Mouse (Mus musculus) limb, embryonic 14.5 days (tissue): ENCODE measurements around the gene Mylk. TPM values are rescaled to one million over a fixed set of nuclear protein-coding genes. Genes with fewer than 3 reads are reported as not detected.

Experiments
- ATAC-seq: fragments of 200-750 bp; cut with Nextera tagmentation; 2 replicates; pipeline ENCODE4 v1.8.0; 2017; ENCODE audit warnings: low read depth, moderate number of reproducible peaks, moderate TSS enrichment; ENCODE audit not compliant: low FRiP score
- DNase-seq: peaks from one replicate; pipeline ENCODE4 v3.0.0-alpha.2; 2015; ENCODE audit warnings: low spot score
- H3K27ac ChIP-seq: fragments of 300-500 bp; sonication (generic); replicated peaks from 2 replicates; pipeline ENCODE4 v1.5.1; 2014; ENCODE audit warnings: low read depth, mild to moderate bottlenecking, low read length, moderate library complexity, mixed read lengths
- H3K27me3 ChIP-seq: fragments of 300-500 bp; sonication (generic); 2 replicates; pipeline ENCODE4 v1.6.1; 2014; ENCODE audit warnings: low read length, mixed read lengths; ENCODE audit not compliant: control insufficient read depth, insufficient read depth
- H3K36me3 ChIP-seq: fragments of 300-500 bp; sonication (generic); 2 replicates; pipeline ENCODE4 v1.6.1; 2014; ENCODE audit warnings: mild to moderate bottlenecking, low read length, moderate library complexity, mixed read lengths; ENCODE audit not compliant: control insufficient read depth, insufficient read depth
- H3K4me1 ChIP-seq: fragments of 300-500 bp; sonication (generic); 2 replicates; pipeline ENCODE4 v1.6.1; 2014; ENCODE audit warnings: antibody characterized with exemption, low read length, mixed read lengths; ENCODE audit not compliant: control insufficient read depth, insufficient read depth
- H3K4me2 ChIP-seq: fragments of 300-500 bp; sonication (generic); replicated peaks from 2 replicates; pipeline ENCODE4 v1.6.1; 2014; ENCODE audit warnings: low read depth, mild to moderate bottlenecking, low read length, moderate library complexity; ENCODE audit not compliant: severe bottlenecking
- H3K4me3 ChIP-seq: fragments of 300-500 bp; sonication (generic); replicated peaks from 2 replicates; pipeline ENCODE4 v1.5.1; 2014; ENCODE audit warnings: low read length
- H3K9ac ChIP-seq: fragments of 300-500 bp; sonication (generic); 2 replicates; pipeline ENCODE4 v1.6.1; 2014; ENCODE audit warnings: mild to moderate bottlenecking, low read depth, low read length, moderate library complexity; ENCODE audit not compliant: severe bottlenecking
- H3K9me3 ChIP-seq: fragments of 300-500 bp; sonication (generic); 2 replicates; pipeline ENCODE4 v1.6.1; 2016; ENCODE audit warnings: low read length; ENCODE audit not compliant: control insufficient read depth
- POLR2A ChIP-seq: fragments of 200-500 bp; IDR thresholded peaks from 2 replicates; pipeline ENCODE4 v1.8.0; 2012; ENCODE audit warnings: inconsistent platforms, mild to moderate bottlenecking, moderate library complexity, borderline replicate concordance; ENCODE audit not compliant: insufficient read depth, insufficient read length; ENCODE audit errors: extremely low read depth
- WGBS: fragments of 180-500 bp; shearing (Covaris S2); extraction: QIAGEN DNeasy Blood & Tissue Kit; methylation state at CpG from one replicate; pipeline ENCODE4 v1.1.7; 2014; 5-methylcytosine and 5-hydroxymethylcytosine counted together
- polyA plus RNA-seq, 2 experiments: library from polyadenylated mRNA; depleted of rRNA in 1 of 2; stranded (reverse) in 1 of 2; unstranded in 1 of 2; fragments of >200 nt; fragmentation: Nextera tagmentation in 1 of 2; extraction: Ambion mirVana in 1 of 2; gene quantifications; 2 replicates each; pipeline versions ENCODE4 v1.2.1 to v1.2.3; 2012 to 2014

Gene Mylk
- polyA plus RNA-seq, 2 experiments, result 14.9 to 17.0 TPM

DNA sequence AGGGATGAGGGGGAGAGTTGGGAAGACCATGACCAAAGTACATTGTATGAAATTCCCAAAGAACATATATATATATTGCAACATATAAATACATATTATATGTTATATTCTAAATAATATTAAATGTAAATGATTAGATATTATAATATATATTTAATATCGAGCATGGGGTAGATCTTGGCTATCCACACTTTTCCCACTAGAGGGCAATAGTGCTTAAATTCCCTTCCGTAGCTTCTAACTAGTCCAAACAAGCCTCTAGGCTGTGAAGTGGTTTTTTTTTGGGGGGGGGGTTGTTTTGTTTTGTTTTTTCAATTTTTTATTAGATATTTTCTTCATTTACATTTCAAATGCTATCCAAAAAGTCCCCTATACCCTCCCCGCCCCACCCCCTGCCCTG is 152.0 kb downstream of the Mylk start:
- no peak for ATAC-seq
- H3K4me2 ChIP-seq, result no peak overlapping the region
- peaks cover 23% of the 10 kb centered on the region for H3K4me1 ChIP-seq
- no peak overlapping the region for H3K4me3 ChIP-seq
- DNase-seq, result peak; percentile 38
- H3K9ac ChIP-seq, result no peak overlapping the region
- TF ChIP-seq POLR2A, result no peak
- H3K27me3 ChIP-seq, result no peaks in the 10 kb centered on the region
- H3K9me3 ChIP-seq, result no peaks in the 10 kb centered on the region
- WGBS, result 69% methylated on average over 3 of the region's 3 CpGs
- no peak overlapping the region for H3K27ac ChIP-seq
- H3K36me3 ChIP-seq, result no peaks in the 10 kb centered on the region

DNA sequence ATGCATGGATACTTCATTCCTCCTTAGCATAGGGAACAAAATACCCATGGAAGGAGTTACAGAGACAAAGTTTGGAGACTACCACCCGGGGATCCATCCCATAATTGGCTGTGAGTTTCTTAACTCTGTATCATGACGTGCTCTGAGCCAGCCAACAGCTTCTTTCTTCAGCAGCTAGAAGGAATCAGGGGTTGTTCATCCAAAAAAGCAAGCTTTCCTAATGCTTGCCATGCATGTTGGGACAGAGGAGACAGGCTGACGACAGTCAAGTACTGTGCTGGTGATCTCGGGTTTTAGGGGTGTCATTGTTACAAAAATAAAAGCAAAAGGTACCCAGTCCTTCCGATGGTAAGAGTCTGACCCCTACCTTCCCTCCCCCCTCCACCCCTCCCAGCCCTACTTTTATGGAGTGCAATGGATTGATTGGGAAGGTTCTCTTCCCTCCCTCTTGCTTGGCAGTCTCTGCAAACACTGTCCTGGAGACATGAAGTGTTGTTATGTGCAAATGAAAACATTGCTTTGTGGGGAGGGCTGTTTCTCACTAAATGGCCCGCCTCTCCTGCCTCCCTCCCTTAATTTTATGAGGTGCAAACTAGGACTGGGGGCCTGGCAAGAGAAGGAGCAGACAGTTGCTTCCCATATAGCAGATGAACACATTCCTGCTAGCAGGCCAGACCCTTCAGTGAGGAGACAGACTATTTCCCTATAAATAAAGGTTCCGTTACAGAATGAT is 153.2 kb downstream of the Mylk start:
- H3K9me3 ChIP-seq, result no peaks in the 10 kb centered on the region
- TF ChIP-seq POLR2A, result no peak
- H3K36me3 ChIP-seq, result no peaks in the 10 kb centered on the region
- no peaks in the 10 kb centered on the region for H3K27me3 ChIP-seq
- no peak for ATAC-seq
- H3K4me1 ChIP-seq, result peaks cover 23% of the 10 kb centered on the region
- DNase-seq, result no peak
- H3K4me2 ChIP-seq, result no peak overlapping the region
- H3K9ac ChIP-seq, result no peak overlapping the region
- WGBS, result 39% methylated on average over 7 of the region's 7 CpGs
- H3K4me3 ChIP-seq, result no peak overlapping the region
- no peak overlapping the region for H3K27ac ChIP-seq

DNA sequence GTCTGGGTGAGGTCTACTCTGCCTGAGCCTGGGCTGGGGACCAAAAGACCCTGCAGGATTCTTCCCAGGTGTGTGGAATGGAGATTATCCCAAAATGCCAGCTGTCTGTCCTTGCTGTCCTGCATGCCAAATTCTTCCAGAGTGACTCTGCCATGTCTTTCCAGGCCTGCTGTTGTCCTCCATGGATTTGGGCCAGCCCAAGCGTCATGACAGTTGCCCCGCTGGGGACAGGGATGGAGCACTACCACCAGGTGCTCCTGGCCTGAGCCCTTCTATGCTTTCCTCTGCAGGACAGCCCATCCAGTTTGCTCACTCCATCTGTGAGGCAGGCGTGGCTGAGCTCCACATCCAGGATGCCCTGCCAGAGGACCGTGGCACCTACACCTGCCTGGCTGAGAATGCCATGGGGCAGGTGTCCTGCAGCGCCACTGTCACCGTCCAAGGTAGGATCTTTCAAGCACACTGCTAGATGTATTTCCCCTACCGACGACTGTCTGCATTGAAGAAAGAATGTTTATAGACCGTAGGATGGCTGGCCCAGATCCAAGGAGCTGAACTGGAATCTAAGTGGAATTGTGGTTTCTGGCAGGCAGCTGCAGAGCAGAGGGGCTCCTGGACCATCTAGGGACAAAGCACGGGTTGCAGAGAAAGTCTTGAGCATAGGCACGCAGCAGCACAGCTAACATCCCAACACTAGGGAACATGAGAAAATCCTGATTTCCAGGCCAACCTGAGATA is 154.2 kb downstream of the Mylk start:
- no peak overlapping the region for H3K4me3 ChIP-seq
- ATAC-seq (no peak), DNase-seq (peak; percentile 90)
- H3K36me3 ChIP-seq, result no peaks in the 10 kb centered on the region
- no peaks in the 10 kb centered on the region for H3K9me3 ChIP-seq
- H3K27me3 ChIP-seq, result no peaks in the 10 kb centered on the region
- 39% methylated on average over 11 of the region's 11 CpGs for WGBS
- H3K4me2 ChIP-seq, result 0 out of 2 replicates have a peak overlapping the region, but pooled peaks have one; percentile 2
- TF ChIP-seq POLR2A, result no peak
- H3K27ac ChIP-seq, result no peak overlapping the region
- peaks cover 24% of the 10 kb centered on the region for H3K4me1 ChIP-seq
- H3K9ac ChIP-seq, result no peak overlapping the region

DNA sequence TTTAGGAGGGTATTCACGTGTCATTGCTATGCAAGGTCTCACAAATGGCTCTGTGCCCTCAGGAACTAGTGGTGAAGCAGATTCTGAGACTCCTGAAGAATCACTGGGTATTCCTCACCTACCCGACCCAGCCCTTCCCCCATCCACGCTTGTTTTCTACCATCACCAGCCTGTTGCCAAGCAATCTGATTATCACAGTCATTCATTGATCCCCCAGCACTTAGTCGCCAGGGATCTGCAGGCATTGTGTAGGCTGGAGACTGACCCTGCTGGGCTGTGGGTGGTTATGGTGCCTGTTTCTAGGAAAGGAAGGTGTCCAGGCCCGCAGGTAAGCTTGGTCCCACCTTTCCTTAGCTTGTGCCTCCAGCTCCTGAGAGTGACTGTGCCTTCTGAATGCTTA is 155.0 kb downstream of the Mylk start:
- no peak for ATAC-seq
- TF ChIP-seq POLR2A, result no peak
- H3K27ac ChIP-seq, result no peak overlapping the region

DNA sequence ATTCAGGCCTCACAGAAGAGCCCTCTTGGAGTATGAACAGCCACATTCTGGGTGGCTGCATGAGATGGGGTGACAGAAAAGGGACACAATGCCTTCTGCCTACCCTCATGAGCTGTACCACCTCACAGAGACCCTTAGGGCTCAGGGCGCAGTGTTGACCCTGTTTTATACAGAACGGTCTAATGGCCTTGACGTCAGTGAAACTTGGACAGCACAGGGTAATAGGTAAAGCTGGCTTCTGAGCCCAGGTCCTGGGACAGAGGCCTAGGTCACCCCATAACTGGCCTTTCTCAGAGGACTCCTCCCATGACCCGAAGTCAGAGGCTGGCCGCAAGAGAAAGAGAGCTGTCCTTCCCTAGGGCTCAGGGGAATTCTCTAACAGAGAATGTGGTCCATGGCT is 155.5 kb downstream of the Mylk start:
- Histone ChIP-seq H3K4me2 (no peak overlapping the region), H3K36me3 (no peaks in the 10 kb centered on the region), H3K27me3 (no peaks in the 10 kb centered on the region), H3K27ac (no peak overlapping the region), H3K4me3 (no peak overlapping the region), H3K9me3 (no peaks in the 10 kb centered on the region), H3K9ac (no peak overlapping the region), H3K4me1 (peaks cover 36% of the 10 kb centered on the region)
- no peak for TF ChIP-seq POLR2A
- WGBS, result 84% methylated on average over 5 of the region's 5 CpGs
- DNase-seq (no peak), ATAC-seq (no peak)

More for the DNA sequence above, 155.0 kb downstream of the Mylk start:
- Histone ChIP-seq H3K4me1 (peaks cover 31% of the 10 kb centered on the region), H3K27me3 (no peaks in the 10 kb centered on the region), H3K4me3 (no peak overlapping the region), H3K36me3 (no peaks in the 10 kb centered on the region), H3K4me2 (no peak overlapping the region), H3K9me3 (no peaks in the 10 kb centered on the region), H3K9ac (no peak overlapping the region)
- DNase-seq, result no peak
- WGBS, result 61% methylated on average over 5 of the region's 5 CpGs
